Mouse (Mus musculus): ENCODE measurements around the gene Dnmt3a.

The Dnmt3a gene

GRCm38 (mm10) chr12:3824906-3825713 is 19.3 kb downstream of the Dnmt3a start:
- no peak for DNase-seq

GRCm38 (mm10) chr12:3825714-3826080 is 19.9 kb downstream of the Dnmt3a start:
- no peak for DNase-seq

- DNase-seq: no peak
Observed at GRCm38 (mm10) chr12:3827771-3828170, 22.0 kb downstream of the Dnmt3a start.

DNA sequence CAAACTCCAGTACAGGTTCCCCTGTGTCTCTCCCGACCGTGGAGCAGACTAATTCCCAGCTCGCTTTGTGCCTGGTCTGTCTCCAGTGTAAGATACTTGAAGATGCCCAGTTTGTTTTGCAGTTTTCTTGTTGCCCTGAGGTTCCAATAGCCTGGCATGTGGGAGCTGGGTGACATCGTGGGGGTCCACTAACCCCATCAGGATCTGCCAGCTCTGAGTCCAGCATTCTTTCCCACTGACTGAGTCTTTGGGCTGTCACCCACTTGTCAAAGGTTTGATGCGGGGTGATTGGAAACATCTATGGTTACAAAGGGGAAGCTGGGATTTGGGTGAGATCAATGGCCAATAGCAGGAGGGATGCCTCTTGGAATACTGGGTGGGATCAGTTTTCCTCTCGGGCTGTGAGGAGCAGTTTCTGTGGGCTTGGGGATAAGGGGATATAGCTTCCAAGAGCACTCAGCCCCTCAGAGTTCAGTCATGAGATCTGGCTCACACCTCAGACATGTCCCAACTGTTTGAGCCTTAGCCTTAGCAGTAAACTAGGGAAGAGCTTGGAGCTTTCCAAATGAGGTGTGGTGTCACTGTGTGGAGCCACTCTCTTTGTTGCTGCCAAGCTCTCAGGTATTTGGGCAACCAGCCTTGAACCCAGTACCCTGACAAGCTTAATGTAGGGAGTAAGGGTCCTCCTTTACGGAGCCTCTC is 27.4 kb downstream of the Dnmt3a start:
- no peak for DNase-seq

GRCm38 (mm10) chr12:3833851-3834273 is 28.1 kb downstream of the Dnmt3a start:
- DNase-seq: peak; percentile 82

GRCm38 (mm10) chr12:3834373-3835314 is 28.8 kb downstream of the Dnmt3a start:
- DNase-seq: peak; percentile 67

DNA sequence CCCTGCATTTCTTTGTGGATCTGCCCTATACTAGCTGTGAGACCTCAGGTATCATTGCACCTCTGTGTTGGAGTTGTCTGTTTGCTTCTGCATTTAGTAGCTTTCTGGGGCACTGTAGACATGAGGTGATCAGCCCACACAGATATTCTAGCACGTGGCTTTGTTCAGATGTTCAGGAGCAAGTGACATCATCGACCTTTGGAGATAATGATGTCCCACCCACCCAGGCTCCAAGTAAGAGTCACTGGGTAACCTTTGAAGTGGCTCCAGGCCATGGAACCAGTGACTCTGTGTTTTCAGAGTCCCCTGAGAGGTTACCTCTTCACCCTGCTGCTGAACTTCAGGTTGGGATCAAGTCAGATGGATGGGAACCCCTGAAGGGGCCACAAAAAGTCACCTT is 29.8 kb downstream of the Dnmt3a start:
- no peak for DNase-seq

GRCm38 (mm10) chr12:3837081-3837832 is 31.4 kb downstream of the Dnmt3a start:
- no peak for DNase-seq

GRCm38 (mm10) chr12:3838009-3838408 is 32.2 kb downstream of the Dnmt3a start:
- no peak for DNase-seq

- DNase-seq: no peak
Observed at GRCm38 (mm10) chr12:3839662-3840061, 33.9 kb downstream of the Dnmt3a start.

GRCm38 (mm10) chr12:3841121-3841520 is 35.3 kb downstream of the Dnmt3a start:
- DNase-seq: no peak

DNA sequence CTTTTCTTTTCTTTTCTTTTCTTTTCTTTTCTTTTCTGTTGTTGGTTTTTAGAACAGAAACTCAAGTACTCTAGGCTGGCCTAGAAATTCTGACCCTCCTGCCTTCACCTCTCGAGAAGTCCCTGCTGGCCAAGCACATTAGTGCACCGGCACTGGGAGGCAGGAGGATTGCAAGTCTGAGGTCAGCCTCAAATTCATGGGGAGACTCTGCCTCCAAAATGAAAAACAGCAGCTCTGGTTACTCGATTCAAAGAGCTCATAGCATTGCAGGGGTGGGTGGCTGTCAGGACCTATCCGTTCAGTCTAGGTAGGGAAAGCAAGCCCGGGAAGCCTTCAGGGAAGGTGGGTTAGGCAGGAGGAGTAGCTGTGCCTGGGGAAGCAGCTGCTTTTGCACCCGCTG is 37.0 kb downstream of the Dnmt3a start:
- DNase-seq: no peak

GRCm38 (mm10) chr12:3843371-3843861 is 37.6 kb downstream of the Dnmt3a start:
- no peak for DNase-seq

DNA sequence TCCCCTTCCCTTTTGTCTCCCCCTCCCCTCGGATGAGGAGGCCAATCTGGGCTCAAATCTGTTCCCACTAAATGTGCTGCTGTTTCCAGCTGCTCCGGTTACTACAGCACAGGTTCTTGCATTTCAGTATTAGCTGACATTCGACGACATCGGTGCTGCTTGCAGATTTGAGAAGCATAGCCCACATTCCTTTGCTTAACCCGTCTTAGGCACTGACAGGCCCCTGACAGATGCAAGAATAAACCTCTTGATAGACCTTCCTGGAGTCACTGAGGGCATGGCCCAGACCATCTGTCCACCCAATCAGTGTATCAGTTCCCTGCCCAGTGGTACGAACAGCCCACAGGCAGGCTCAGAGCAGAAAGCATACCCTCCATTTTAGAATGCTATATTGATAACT is 38.1 kb downstream of the Dnmt3a start:
- DNase-seq: no peak

- DNase-seq: no peak
Observed at GRCm38 (mm10) chr12:3844335-3844734, 38.5 kb downstream of the Dnmt3a start.

DNA sequence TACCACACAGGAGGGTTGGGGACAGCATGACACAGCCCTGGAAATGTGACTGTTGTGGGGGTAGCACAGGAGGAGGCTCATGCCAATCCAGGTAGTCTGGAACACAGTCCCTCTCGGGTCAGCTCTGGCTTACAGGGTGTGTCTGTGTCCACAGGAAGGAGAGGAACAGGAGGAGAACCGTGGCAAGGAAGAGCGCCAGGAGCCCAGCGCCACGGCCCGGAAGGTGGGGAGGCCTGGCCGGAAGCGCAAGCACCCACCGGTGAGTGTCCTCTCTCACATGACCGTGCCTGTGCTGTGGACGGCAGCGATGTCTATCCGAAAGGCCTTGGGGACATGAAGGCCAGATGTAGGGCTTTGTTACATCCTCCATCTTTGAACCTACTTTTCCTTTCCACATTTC is 43.7 kb downstream of the Dnmt3a start:
- DNase-seq: no peak

GRCm38 (mm10) chr12:3850165-3850564 is 44.4 kb downstream of the Dnmt3a start:
- DNase-seq: no peak

DNA sequence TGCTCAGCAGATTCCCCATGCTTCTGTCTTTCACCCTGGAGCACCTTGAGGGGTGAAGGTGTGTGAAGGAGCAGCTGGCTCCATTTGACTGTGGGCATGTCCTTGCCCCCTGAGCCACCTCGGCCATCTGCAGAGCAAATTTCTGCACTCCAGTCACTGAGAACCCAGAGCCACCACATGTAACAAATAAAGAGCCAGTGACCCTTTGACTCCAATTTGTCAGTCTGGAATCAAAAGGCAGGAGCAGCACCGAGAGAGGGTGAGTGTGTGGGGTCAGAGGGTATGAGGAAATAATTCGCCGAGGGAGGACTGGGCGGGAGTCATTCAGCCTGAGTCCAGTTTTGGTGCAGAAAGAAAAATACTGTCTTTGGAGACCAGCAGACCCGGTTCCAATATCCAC is 44.9 kb downstream of the Dnmt3a start:
- DNase-seq: no peak

DNA sequence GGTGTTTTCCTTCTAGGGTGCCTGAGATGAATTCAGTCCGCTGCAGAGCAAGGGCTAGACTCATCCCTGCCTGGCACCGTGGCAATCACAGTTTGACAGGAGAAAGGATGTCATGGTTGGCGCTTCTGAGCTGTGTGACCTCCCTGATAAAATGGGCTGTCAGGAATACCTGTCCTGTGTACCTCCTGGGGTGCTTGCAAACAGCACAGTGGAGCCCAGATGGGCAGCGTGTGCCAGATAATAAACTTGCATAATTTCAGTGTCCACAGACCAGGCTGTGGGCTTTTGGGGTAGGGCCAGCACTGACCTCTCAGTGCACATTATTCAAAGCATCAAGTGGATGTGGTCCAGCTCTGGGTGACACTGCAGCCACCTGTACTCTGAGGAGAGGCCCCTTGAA is 45.4 kb downstream of the Dnmt3a start:
- DNase-seq: no peak

- no peak for DNase-seq
Observed at GRCm38 (mm10) chr12:3852521-3852920, 46.7 kb downstream of the Dnmt3a start.

- no peak for DNase-seq
Observed at GRCm38 (mm10) chr12:3854419-3854818, 48.6 kb downstream of the Dnmt3a start.

DNA sequence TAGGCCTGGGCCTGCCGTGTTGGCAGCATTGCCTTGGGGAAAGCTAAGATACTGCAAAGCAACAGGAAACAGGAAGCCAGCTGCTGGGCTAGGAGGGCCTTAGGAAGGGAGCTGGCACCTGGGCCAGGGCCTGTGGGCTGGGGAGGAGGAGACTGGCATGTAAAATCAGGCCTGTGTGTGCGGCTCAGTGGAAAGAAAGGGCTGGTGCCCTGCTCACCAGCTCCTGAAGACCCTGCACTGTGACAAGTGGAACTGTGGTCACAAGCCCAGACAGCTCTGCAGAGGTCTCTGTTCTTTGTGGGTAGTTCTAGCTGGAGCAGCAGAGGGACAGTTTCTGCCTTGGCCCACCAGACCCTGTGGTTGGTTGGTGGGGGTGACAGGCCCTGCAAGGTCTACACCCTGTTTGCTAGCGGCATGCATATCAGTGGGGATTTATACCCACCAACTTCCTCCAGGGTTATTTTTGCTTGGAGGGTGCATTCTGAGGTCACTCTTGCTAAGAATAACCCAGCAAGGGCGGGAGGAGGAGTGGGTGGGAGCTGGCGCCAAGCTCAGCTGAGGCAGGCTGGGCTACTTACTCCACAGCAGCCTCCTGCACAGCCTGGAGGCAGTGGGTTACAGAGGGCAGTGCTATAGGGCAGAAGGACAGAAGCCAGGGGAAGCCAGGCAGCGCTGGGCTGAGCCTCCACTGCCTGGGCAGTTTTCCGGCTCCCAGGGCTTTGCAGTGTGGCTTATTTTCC is 50.1 kb downstream of the Dnmt3a start:
- peak; percentile 49 for DNase-seq

All from right cerebral cortex, postnatal 14 days (tissue).